Mouse (Mus musculus) neural tube, embryonic 11.5 days (tissue): ENCODE results near the gene Fzd2. TPM values are rescaled to one million over a fixed set of nuclear protein-coding genes. Genes with fewer than 3 reads are reported as not detected.
A peak's percentile ranks its signal among the peaks of the same experiment; 100 is the strongest.

Experiments
- ATAC-seq: fragments of 200-750 bp; cut with Nextera tagmentation; 2 replicates; pipeline ENCODE4 v1.8.0; 2017; ENCODE audit warnings: moderate number of reproducible peaks, mild to moderate bottlenecking, moderate TSS enrichment, moderate library complexity; ENCODE audit not compliant: insufficient read depth, low FRiP score, low TSS enrichment
- DNase-seq: peaks from one replicate; pipeline ENCODE4 v3.0.0-alpha.2; 2015; ENCODE audit warnings: low spot score
- H3K27ac ChIP-seq: fragments of 300-500 bp; sonication (generic); 2 replicates; pipeline ENCODE4 v1.5.1; 2014; ENCODE audit warnings: low read depth, mild to moderate bottlenecking, low read length
- H3K27me3 ChIP-seq: fragments of 300-500 bp; sonication (generic); 2 replicates; pipeline ENCODE4 v1.6.1; 2014; ENCODE audit warnings: mild to moderate bottlenecking, low read length, mixed read lengths; ENCODE audit not compliant: control insufficient read depth, insufficient read depth
- H3K36me3 ChIP-seq: fragments of 300-500 bp; sonication (generic); 2 replicates; pipeline ENCODE4 v1.6.1; 2014; ENCODE audit warnings: mild to moderate bottlenecking, low read length, moderate library complexity, mixed read lengths; ENCODE audit not compliant: control insufficient read depth, insufficient read depth
- H3K4me1 ChIP-seq: fragments of 300-500 bp; sonication (generic); 2 replicates; pipeline ENCODE4 v1.6.1; 2014; ENCODE audit warnings: low read length, mixed read lengths; ENCODE audit not compliant: control insufficient read depth, insufficient read depth
- H3K4me2 ChIP-seq: fragments of 300-500 bp; sonication (generic); 2 replicates; pipeline ENCODE4 v1.6.1; 2014; ENCODE audit warnings: low read depth, mild to moderate bottlenecking, moderate library complexity
- H3K4me3 ChIP-seq: fragments of 300-500 bp; sonication (generic); 2 replicates; pipeline ENCODE4 v1.5.1; 2014; ENCODE audit warnings: low read depth, low read length
- H3K9ac ChIP-seq: fragments of 300-500 bp; sonication (generic); 2 replicates; pipeline ENCODE4 v1.6.1; 2014; ENCODE audit warnings: mild to moderate bottlenecking, low read length
- H3K9me3 ChIP-seq: fragments of 300-500 bp; sonication (generic); 2 replicates; pipeline ENCODE4 v1.6.1; 2016; ENCODE audit warnings: low read length; ENCODE audit not compliant: control insufficient read depth
- WGBS: fragments of 180-500 bp; shearing (Covaris S2); extraction: QIAGEN DNeasy Blood & Tissue Kit; methylation state at CpG from one replicate; pipeline ENCODE4 v1.1.7; 2014; 5-methylcytosine and 5-hydroxymethylcytosine counted together
- polyA plus RNA-seq: library from polyadenylated mRNA; unstranded; fragments of >200 nt; fragmentation: Nextera tagmentation; extraction: Ambion mirVana; gene quantifications from 2 replicates; pipeline ENCODE4 v1.2.1, GENCODE M21; 2014

Fzd2 gene
- polyA plus RNA-seq, 1 experiment from 2014 or later = 37.3 TPM

GRCm38 (mm10) chr11:102578341-102579118 lies 25.7 kb upstream of the Fzd2 start:
- Histone ChIP-seq H3K4me2 (peak overlapping the region; percentile 52), H3K9me3 (no peaks in the 10 kb centered on the region), H3K27ac (peak overlapping the region; percentile 77), H3K4me1 (peaks cover 35% of the 10 kb centered on the region), H3K36me3 (no peaks in the 10 kb centered on the region), H3K4me3 (peak overlapping the region; percentile 22), H3K27me3 (no peaks in the 10 kb centered on the region), H3K9ac (peak overlapping the region; percentile 51)
- peak; percentile 83 for DNase-seq
- ATAC-seq = peak; percentile 39; the same call in 1 of the 2 replicates
- 8% methylated on average over 27 of the region's 27 CpGs for WGBS

- peak within 1 kb of the TSS; percentile 22 for H3K4me3 ChIP-seq
- WGBS = 8% methylated on average over 23 of the region's 23 CpGs
- H3K9ac ChIP-seq = peak within 1 kb of the TSS; percentile 51
- peak within 1 kb of the TSS; percentile 52 for H3K4me2 ChIP-seq
- peaks cover 35% of the 10 kb centered on the region for H3K4me1 ChIP-seq
- no peaks in the 10 kb centered on the region for H3K9me3 ChIP-seq
- H3K27me3 ChIP-seq = no peaks in the 10 kb centered on the region
- H3K27ac ChIP-seq = peak within 1 kb of the TSS; percentile 77
- peak; percentile 82 for DNase-seq
- H3K36me3 ChIP-seq = no peaks in the 10 kb centered on the region
- ATAC-seq = peak; percentile 74
Measured at GRCm38 (mm10) chr11:102579165-102580033, 24.8 kb upstream of the Fzd2 start, which contains the start of gene Gm11627. TSS of gene Gm11627 (minus strand) at chr11:102579461.

GRCm38 (mm10) chr11:102580034-102580330 lies 24.2 kb upstream of the Fzd2 start:
- WGBS = 39% methylated on average over 3 of the region's 3 CpGs
- peak overlapping the region; percentile 52 for H3K4me2 ChIP-seq
- no peak overlapping the region; the same call in 1 of the 2 replicates for H3K4me3 ChIP-seq

GRCm38 (mm10) chr11:102581281-102582015 lies 22.7 kb upstream of the Fzd2 start:
- Histone ChIP-seq H3K9me3 (no peaks in the 10 kb centered on the region), H3K27ac (no peak overlapping the region), H3K27me3 (no peaks in the 10 kb centered on the region), H3K4me2 (no peak overlapping the region), H3K4me1 (peaks cover 35% of the 10 kb centered on the region), H3K36me3 (no peaks in the 10 kb centered on the region), H3K9ac (no peak overlapping the region), H3K4me3 (no peak overlapping the region)
- 31% methylated on average over 11 of the region's 11 CpGs for WGBS
- ATAC-seq (no peak), DNase-seq (no peak)

More at GRCm38 (mm10) chr11:102580034-102580330, 24.2 kb upstream of the Fzd2 start:
- peaks cover 35% of the 10 kb centered on the region for H3K4me1 ChIP-seq
- no peaks in the 10 kb centered on the region for H3K27me3 ChIP-seq
- peak overlapping the region; percentile 51; the same call in 1 of the 2 replicates for H3K9ac ChIP-seq
- peak overlapping the region; percentile 77 for H3K27ac ChIP-seq
- H3K36me3 ChIP-seq = no peaks in the 10 kb centered on the region
- DNase-seq (no peak), ATAC-seq (no peak)
- H3K9me3 ChIP-seq = no peaks in the 10 kb centered on the region

- Histone ChIP-seq H3K27me3 (no peaks in the 10 kb centered on the region), H3K4me2 (no peak overlapping the region), H3K9me3 (no peaks in the 10 kb centered on the region), H3K27ac (no peak overlapping the region), H3K4me3 (no peak overlapping the region), H3K9ac (no peak overlapping the region), H3K36me3 (no peaks in the 10 kb centered on the region), H3K4me1 (peaks cover 35% of the 10 kb centered on the region)
- WGBS = 19% methylated on average over 13 of the region's 13 CpGs
- ATAC-seq = no peak
- DNase-seq = no peak
Measured at GRCm38 (mm10) chr11:102582016-102582610, 22.1 kb upstream of the Fzd2 start.

- H3K27ac ChIP-seq = no peak overlapping the region
Measured at GRCm38 (mm10) chr11:102582736-102583135, 21.5 kb upstream of the Fzd2 start.

GRCm38 (mm10) chr11:102586445-102587130 lies 17.6 kb upstream of the Fzd2 start:
- Histone ChIP-seq H3K27ac (no peak overlapping the region), H3K27me3 (no peaks in the 10 kb centered on the region), H3K4me3 (no peak overlapping the region), H3K9ac (no peak overlapping the region), H3K4me1 (peaks cover 10% of the 10 kb centered on the region; the same call in 1 of the 2 replicates), H3K9me3 (no peaks in the 10 kb centered on the region), H3K36me3 (no peaks in the 10 kb centered on the region), H3K4me2 (no peak overlapping the region)
- no peak for DNase-seq
- ATAC-seq = no peak
- WGBS = 84% methylated on average over 4 of the region's 4 CpGs

More at GRCm38 (mm10) chr11:102582736-102583135, 21.5 kb upstream of the Fzd2 start:
- DNase-seq (no peak), ATAC-seq (no peak)
- Histone ChIP-seq H3K36me3 (no peaks in the 10 kb centered on the region), H3K4me2 (no peak overlapping the region), H3K9me3 (no peaks in the 10 kb centered on the region), H3K4me3 (no peak overlapping the region), H3K4me1 (peaks cover 35% of the 10 kb centered on the region), H3K27me3 (no peaks in the 10 kb centered on the region), H3K9ac (no peak overlapping the region)
- 9% methylated on average over 5 of the region's 5 CpGs for WGBS
